Mouse (Mus musculus): ENCODE results near the gene Syce3. TPM values are rescaled to one million over a fixed set of nuclear protein-coding genes. Genes with fewer than 3 reads are reported as not detected.
"Not testable (repeated sequence)": the region's sequence is repeated elsewhere in the genome, so short reads cannot be mapped to it uniquely, and the experiment has no call there.

Syce3 gene
- polyA plus RNA-seq, 1 experiment from 2014 or later, result not detected

DNA sequence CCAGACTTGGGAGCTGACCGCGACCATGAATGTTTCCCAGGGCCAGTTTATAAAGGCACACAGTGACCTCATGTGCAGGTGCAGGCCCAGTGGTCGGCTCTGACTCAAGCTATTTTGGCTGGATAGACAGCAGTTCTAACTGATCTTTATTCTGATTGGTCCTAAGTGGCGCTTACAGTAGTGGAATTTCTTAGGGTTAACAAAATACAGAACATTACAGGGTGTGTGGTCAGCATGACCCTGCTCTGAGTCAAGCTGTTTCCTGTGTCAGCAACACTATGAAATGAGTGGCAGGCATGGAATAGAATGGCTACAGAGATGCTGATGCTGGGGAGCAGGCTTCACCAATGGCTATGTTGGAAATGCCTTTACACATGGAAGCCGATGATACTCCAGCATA is 25.6 kb upstream of the Syce3 start:
- H3K4me2 ChIP-seq, result no peak overlapping the region
- no peak overlapping the region for H3K4me3 ChIP-seq (ENCODE audit: low read depth, low read length)
- H3K4me1 ChIP-seq (ENCODE audit: control insufficient read depth, insufficient read depth, low read length), result no peaks in the 10 kb centered on the region
- no peak overlapping the region for H3K9ac ChIP-seq (ENCODE audit: low read depth, low read length)
- H3K27ac ChIP-seq (ENCODE audit: low read depth, low read length), result no peak overlapping the region
- ATAC-seq (replicated peaks; ENCODE audit: insufficient number of reproducible peaks, low FRiP score, low TSS enrichment), result no peak
- no peaks in the 10 kb centered on the region for H3K36me3 ChIP-seq (ENCODE audit: control insufficient read depth, insufficient read depth, low read length)
- no peaks in the 10 kb centered on the region for H3K9me3 ChIP-seq (replicated peaks; ENCODE audit: control insufficient read depth, low read length)
- H3K27me3 ChIP-seq (ENCODE audit: control insufficient read depth, insufficient read depth, low read length), result no peaks in the 10 kb centered on the region
- 75% methylated on average over 5 of the region's 5 CpGs for WGBS (ENCODE audit: insufficient replicate concordance)

DNA sequence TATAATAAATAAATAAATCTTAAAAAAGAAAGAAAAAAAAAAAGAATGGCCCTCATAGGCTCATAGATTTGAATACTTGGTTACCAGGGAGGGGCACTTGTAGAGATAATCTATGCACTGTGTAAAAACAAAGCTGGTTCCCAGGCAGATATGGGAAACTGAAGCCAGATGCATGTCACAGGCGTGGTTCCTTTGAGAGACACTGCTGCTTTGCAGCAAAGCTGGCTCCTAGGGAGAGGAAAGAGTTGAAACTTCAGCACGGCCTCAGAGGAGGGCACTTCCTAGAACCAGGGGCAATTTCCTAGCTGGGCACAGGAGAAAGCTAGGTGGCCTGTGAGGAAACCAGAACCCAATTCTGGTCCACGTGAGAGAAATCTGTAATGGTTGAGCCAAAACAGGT is 23.8 kb upstream of the Syce3 start:
- Histone ChIP-seq H3K4me1 (ENCODE audit: control insufficient read depth, insufficient read depth, low read length) (peaks cover 4% of the 10 kb centered on the region; the same call in 1 of the 2 replicates), H3K9ac (ENCODE audit: low read depth, low read length) (no peak overlapping the region), H3K27ac (ENCODE audit: low read depth, low read length) (no peak overlapping the region), H3K36me3 (ENCODE audit: control insufficient read depth, insufficient read depth, low read length) (no peaks in the 10 kb centered on the region), H3K4me3 (ENCODE audit: low read depth, low read length) (no peak overlapping the region), H3K4me2 (no peak overlapping the region), H3K27me3 (ENCODE audit: control insufficient read depth, insufficient read depth, low read length) (no peaks in the 10 kb centered on the region), H3K9me3 (replicated peaks; ENCODE audit: control insufficient read depth, low read length) (no peaks in the 10 kb centered on the region)
- ATAC-seq (replicated peaks; ENCODE audit: insufficient number of reproducible peaks, low FRiP score, low TSS enrichment), result no peak
- WGBS (ENCODE audit: insufficient replicate concordance), result 58% methylated on average over 3 of the region's 3 CpGs

- ATAC-seq (replicated peaks; ENCODE audit: insufficient number of reproducible peaks, low FRiP score, low TSS enrichment), result no peak
Observed at GRCm38 (mm10) chr15:89432946-89433345, 22.6 kb upstream of the Syce3 start.

DNA sequence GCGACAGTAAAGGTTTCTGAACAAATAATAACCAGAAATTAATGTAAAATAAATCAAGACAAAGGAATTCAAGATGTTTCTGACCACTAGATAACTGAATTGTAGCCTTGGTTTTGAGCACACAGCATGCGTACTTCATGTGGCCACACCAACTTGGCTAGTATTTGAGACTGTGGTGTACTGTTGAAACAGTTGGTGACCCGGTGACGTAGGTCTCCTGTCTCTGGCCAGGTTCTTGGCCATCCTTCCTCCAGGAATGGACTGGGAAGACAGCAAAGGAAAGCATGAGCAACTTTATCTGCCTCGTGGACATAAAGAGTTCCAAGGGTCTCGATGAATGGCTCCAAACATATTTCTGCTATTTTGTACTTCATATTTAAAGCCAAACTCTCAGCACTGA is 21.5 kb upstream of the Syce3 start:
- Histone ChIP-seq H3K4me2 (no peak overlapping the region), H3K27me3 (ENCODE audit: control insufficient read depth, insufficient read depth, low read length) (no peaks in the 10 kb centered on the region), H3K9me3 (replicated peaks; ENCODE audit: control insufficient read depth, low read length) (no peaks in the 10 kb centered on the region), H3K9ac (ENCODE audit: low read depth, low read length) (no peak overlapping the region), H3K4me1 (ENCODE audit: control insufficient read depth, insufficient read depth, low read length) (peaks cover 9% of the 10 kb centered on the region; the same call in 1 of the 2 replicates), H3K36me3 (ENCODE audit: control insufficient read depth, insufficient read depth, low read length) (0 out of 2 replicates have a peak, but pooled peaks cover 7% of the 10 kb centered on the region), H3K27ac (ENCODE audit: low read depth, low read length) (no peak overlapping the region), H3K4me3 (ENCODE audit: low read depth, low read length) (no peak overlapping the region)
- no peak for ATAC-seq (replicated peaks; ENCODE audit: insufficient number of reproducible peaks, low FRiP score, low TSS enrichment)
- 88% methylated on average over 6 of the region's 6 CpGs for WGBS (ENCODE audit: insufficient replicate concordance)

More at GRCm38 (mm10) chr15:89432946-89433345, 22.6 kb upstream of the Syce3 start:
- Histone ChIP-seq H3K4me1 (ENCODE audit: control insufficient read depth, insufficient read depth, low read length) (peaks cover 9% of the 10 kb centered on the region; the same call in 1 of the 2 replicates), H3K27me3 (ENCODE audit: control insufficient read depth, insufficient read depth, low read length) (no peaks in the 10 kb centered on the region), H3K9ac (ENCODE audit: low read depth, low read length) (no peak overlapping the region), H3K27ac (ENCODE audit: low read depth, low read length) (no peak overlapping the region), H3K36me3 (ENCODE audit: control insufficient read depth, insufficient read depth, low read length) (0 out of 2 replicates have a peak, but pooled peaks cover under 1% of the 10 kb centered on the region), H3K4me3 (ENCODE audit: low read depth, low read length) (no peak overlapping the region), H3K9me3 (replicated peaks; ENCODE audit: control insufficient read depth, low read length) (no peaks in the 10 kb centered on the region), H3K4me2 (no peak overlapping the region)
- 82% methylated on average over 4 of the region's 4 CpGs for WGBS (ENCODE audit: insufficient replicate concordance)

DNA sequence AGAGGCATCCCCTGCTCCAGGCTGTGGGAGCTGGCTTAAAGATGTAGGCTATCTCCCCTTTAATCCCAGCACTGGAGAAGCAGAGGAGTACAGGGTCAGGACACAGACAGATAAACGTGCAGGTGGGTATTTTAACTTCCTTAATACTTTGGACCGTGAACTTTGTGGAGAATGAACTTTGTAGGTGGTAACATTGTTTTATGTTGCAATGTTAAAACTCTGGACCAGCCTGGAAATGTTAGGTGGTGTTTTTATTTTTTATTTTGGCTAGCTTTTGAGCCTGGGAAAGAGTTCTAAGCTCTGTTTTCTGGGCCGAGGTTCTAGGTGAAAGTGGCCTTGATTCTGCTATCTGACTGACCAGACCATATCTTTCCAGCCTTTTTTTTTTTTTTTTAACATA is 21.0 kb upstream of the Syce3 start:
- H3K9me3 ChIP-seq (replicated peaks; ENCODE audit: control insufficient read depth, low read length), result no peaks in the 10 kb centered on the region
- 0 out of 2 replicates have a peak, but pooled peaks cover 7% of the 10 kb centered on the region for H3K36me3 ChIP-seq (ENCODE audit: control insufficient read depth, insufficient read depth, low read length)
- H3K27ac ChIP-seq (ENCODE audit: low read depth, low read length), result no peak overlapping the region
- H3K9ac ChIP-seq (ENCODE audit: low read depth, low read length), result no peak overlapping the region
- no peak overlapping the region for H3K4me3 ChIP-seq (ENCODE audit: low read depth, low read length)
- peaks cover 11% of the 10 kb centered on the region; the same call in 1 of the 2 replicates for H3K4me1 ChIP-seq (ENCODE audit: control insufficient read depth, insufficient read depth, low read length)
- H3K4me2 ChIP-seq, result no peak overlapping the region
- no peaks in the 10 kb centered on the region for H3K27me3 ChIP-seq (ENCODE audit: control insufficient read depth, insufficient read depth, low read length)
- ATAC-seq (replicated peaks; ENCODE audit: insufficient number of reproducible peaks, low FRiP score, low TSS enrichment), result no peak
- 75% methylated on average over 3 of the region's 3 CpGs for WGBS (ENCODE audit: insufficient replicate concordance)

DNA sequence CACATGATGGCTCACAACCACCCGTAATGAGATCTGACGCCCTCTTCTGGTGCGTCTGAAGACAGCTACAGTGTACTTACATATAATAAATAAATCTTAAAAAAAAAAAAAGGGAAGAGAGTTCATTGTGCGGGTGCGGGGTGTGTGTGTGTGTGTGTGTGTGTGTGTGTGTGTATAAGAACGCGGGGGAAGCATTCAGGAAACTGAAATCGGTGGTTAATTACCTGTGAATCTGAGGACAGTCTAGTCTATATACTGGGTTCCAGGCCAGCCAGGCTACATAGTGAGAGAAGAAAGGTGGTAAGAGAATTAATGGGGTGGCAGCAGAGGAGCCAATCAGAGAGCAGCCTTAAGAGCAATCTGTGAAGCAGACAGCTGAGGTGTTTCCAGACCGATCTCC is 20.5 kb upstream of the Syce3 start:
- WGBS (ENCODE audit: insufficient replicate concordance), result 84% methylated on average over 6 of the region's 9 CpGs
- not testable (repeated sequence) for H3K9ac ChIP-seq (ENCODE audit: low read depth, low read length); H3K36me3 ChIP-seq (ENCODE audit: control insufficient read depth, insufficient read depth, low read length); H3K9me3 ChIP-seq (replicated peaks; ENCODE audit: control insufficient read depth, low read length); H3K27ac ChIP-seq (ENCODE audit: low read depth, low read length); H3K27me3 ChIP-seq (ENCODE audit: control insufficient read depth, insufficient read depth, low read length); ATAC-seq (replicated peaks; ENCODE audit: insufficient number of reproducible peaks, low FRiP score, low TSS enrichment); H3K4me3 ChIP-seq (ENCODE audit: low read depth, low read length)
- peaks cover 14% of the 10 kb centered on the region; the same call in 1 of the 2 replicates for H3K4me1 ChIP-seq (ENCODE audit: control insufficient read depth, insufficient read depth, low read length)
- peak overlapping the region; percentile 89 for H3K4me2 ChIP-seq

GRCm38 (mm10) chr15:89430341-89430740 is 20.0 kb upstream of the Syce3 start:
- Histone ChIP-seq H3K9me3 (replicated peaks; ENCODE audit: control insufficient read depth, low read length) (no peaks in the 10 kb centered on the region), H3K4me2 (peak overlapping the region; percentile 89), H3K4me1 (ENCODE audit: control insufficient read depth, insufficient read depth, low read length) (peaks cover 14% of the 10 kb centered on the region; the same call in 1 of the 2 replicates), H3K27me3 (ENCODE audit: control insufficient read depth, insufficient read depth, low read length) (no peaks in the 10 kb centered on the region), H3K36me3 (ENCODE audit: control insufficient read depth, insufficient read depth, low read length) (0 out of 2 replicates have a peak, but pooled peaks cover 7% of the 10 kb centered on the region), H3K4me3 (ENCODE audit: low read depth, low read length) (peak overlapping the region; percentile 83), H3K9ac (ENCODE audit: low read depth, low read length) (peak overlapping the region; percentile 92), H3K27ac (ENCODE audit: low read depth, low read length) (peak overlapping the region; percentile 97)
- ATAC-seq (replicated peaks; ENCODE audit: insufficient number of reproducible peaks, low FRiP score, low TSS enrichment), result no peak
- WGBS (ENCODE audit: insufficient replicate concordance), result 45% methylated on average over 6 of the region's 6 CpGs

- Histone ChIP-seq H3K4me2 (peak within 1 kb of the TSS; percentile 89), H3K4me3 (ENCODE audit: low read depth, low read length) (peak within 1 kb of the TSS; percentile 83), H3K36me3 (ENCODE audit: control insufficient read depth, insufficient read depth, low read length) (0 out of 2 replicates have a peak, but pooled peaks cover 7% of the 10 kb centered on the region), H3K9me3 (replicated peaks; ENCODE audit: control insufficient read depth, low read length) (no peaks in the 10 kb centered on the region), H3K27me3 (ENCODE audit: control insufficient read depth, insufficient read depth, low read length) (no peaks in the 10 kb centered on the region), H3K27ac (ENCODE audit: low read depth, low read length) (peak within 1 kb of the TSS; percentile 97), H3K9ac (ENCODE audit: low read depth, low read length) (peak within 1 kb of the TSS; percentile 92), H3K4me1 (ENCODE audit: control insufficient read depth, insufficient read depth, low read length) (peaks cover 19% of the 10 kb centered on the region)
- WGBS (ENCODE audit: insufficient replicate concordance), result under 1% methylated on average over 70 of the region's 70 CpGs
- ATAC-seq (replicated peaks; ENCODE audit: insufficient number of reproducible peaks, low FRiP score, low TSS enrichment), result peak; percentile 90
Observed at GRCm38 (mm10) chr15:89429352-89430221, 19.3 kb upstream of the Syce3 start, which contains the start of the genes C730034F03Rik, Gm44502 and Chkb. TSS of gene C730034F03Rik (plus strand) at chr15:89429589. TSS of gene Gm44502 (minus strand) at chr15:89429696. TSS of gene Chkb (minus strand) at chr15:89429908.
